Mouse (Mus musculus): ENCODE data around the gene Ccna2. TPM values are rescaled to one million over a fixed set of nuclear protein-coding genes. Genes with fewer than 3 reads are reported as not detected.

The Ccna2 gene
- polyA plus RNA-seq, 1 experiment from 2014 or later: 179 TPM

- Histone ChIP-seq H3K4me2 (replicated peaks) (no peak overlapping the region), H3K9ac (no peak overlapping the region), H3K9me3 (no peaks in the 10 kb centered on the region), H3K27ac (no peak overlapping the region), H3K4me3 (replicated peaks) (no peak overlapping the region), H3K27me3 (replicated peaks) (no peaks in the 10 kb centered on the region), H3K36me3 (peaks cover 33% of the 10 kb centered on the region), H3K4me1 (replicated peaks) (no peaks in the 10 kb centered on the region)
- peak; percentile 44 for ATAC-seq
- 93% methylated on average over 1 of the region's 1 CpGs for WGBS
These were observed 14.3 kb downstream of the Ccna2 start for GRCm38 (mm10) chr3:36557601-36558000.

- H3K27me3 ChIP-seq (replicated peaks): no peaks in the 10 kb centered on the region
- H3K27ac ChIP-seq: 0 out of 2 replicates have a peak within 1 kb of the TSS, but pooled peaks have one; percentile 0
- H3K4me1 ChIP-seq (replicated peaks): peaks cover 5% of the 10 kb centered on the region; the same call in 1 of the 2 replicates
- no peaks in the 10 kb centered on the region for H3K9me3 ChIP-seq
- H3K36me3 ChIP-seq: peaks cover 16% of the 10 kb centered on the region
- WGBS: under 1% methylated on average over 39 of the region's 39 CpGs
- H3K9ac ChIP-seq: peak within 1 kb of the TSS; percentile 70
- peak within 1 kb of the TSS; percentile 78 for H3K4me3 ChIP-seq (replicated peaks)
- ATAC-seq: peak; percentile 97
- H3K4me2 ChIP-seq (replicated peaks): peak within 1 kb of the TSS; percentile 63
These were observed 19.4 kb downstream of the Ccna2 start, which contains the start of gene Exosc9 for GRCm38 (mm10) chr3:36552406-36553047. Gene Exosc9, plus strand, starts transcription at chr3:36552606.

- peak; percentile 70 for ATAC-seq
- peak overlapping the region; percentile 63 for H3K4me2 ChIP-seq (replicated peaks)
- 18% methylated on average over 12 of the region's 12 CpGs for WGBS
- H3K27me3 ChIP-seq (replicated peaks): no peaks in the 10 kb centered on the region
- peaks cover 13% of the 10 kb centered on the region for H3K36me3 ChIP-seq
- 0 out of 2 replicates have a peak overlapping the region, but pooled peaks have one; percentile 0 for H3K27ac ChIP-seq
- no peaks in the 10 kb centered on the region for H3K9me3 ChIP-seq
- peak overlapping the region; percentile 78 for H3K4me3 ChIP-seq (replicated peaks)
- H3K9ac ChIP-seq: peak overlapping the region; percentile 70; the same call in 1 of the 2 replicates
- peaks cover 5% of the 10 kb centered on the region; the same call in 1 of the 2 replicates for H3K4me1 ChIP-seq (replicated peaks)
These were observed 20.0 kb downstream of the Ccna2 start for GRCm38 (mm10) chr3:36551851-36552384.

- no peak overlapping the region for H3K9ac ChIP-seq
- H3K36me3 ChIP-seq: peaks cover 11% of the 10 kb centered on the region
- 43% methylated on average over 9 of the region's 9 CpGs for WGBS
- ATAC-seq: 0 out of 2 replicates have a peak, but pooled peaks have one; percentile 16
- no peak overlapping the region for H3K4me3 ChIP-seq (replicated peaks)
- H3K4me2 ChIP-seq (replicated peaks): peak overlapping the region; percentile 63
- H3K9me3 ChIP-seq: no peaks in the 10 kb centered on the region
- H3K4me1 ChIP-seq (replicated peaks): peaks cover 5% of the 10 kb centered on the region; the same call in 1 of the 2 replicates
- H3K27me3 ChIP-seq (replicated peaks): no peaks in the 10 kb centered on the region
- H3K27ac ChIP-seq: no peak overlapping the region
These were observed 20.6 kb downstream of the Ccna2 start for GRCm38 (mm10) chr3:36551343-36551742.

- H3K27me3 ChIP-seq (replicated peaks): no peaks in the 10 kb centered on the region
- H3K36me3 ChIP-seq: no peaks in the 10 kb centered on the region
- ATAC-seq: no peak
- WGBS: 72% methylated on average over 3 of the region's 3 CpGs
- H3K4me1 ChIP-seq (replicated peaks): no peaks in the 10 kb centered on the region
- no peaks in the 10 kb centered on the region for H3K9me3 ChIP-seq
- no peak overlapping the region for H3K9ac ChIP-seq
- H3K4me3 ChIP-seq (replicated peaks): no peak overlapping the region
- no peak overlapping the region for H3K4me2 ChIP-seq (replicated peaks)
- H3K27ac ChIP-seq: no peak overlapping the region
These were observed 27.0 kb downstream of the Ccna2 start for GRCm38 (mm10) chr3:36544961-36545360.

GRCm38 (mm10) chr3:36541399-36541798 is 30.6 kb downstream of the Ccna2 start:
- Histone ChIP-seq H3K9me3 (no peaks in the 10 kb centered on the region), H3K27ac (no peak overlapping the region), H3K9ac (no peak overlapping the region), H3K27me3 (replicated peaks) (no peaks in the 10 kb centered on the region), H3K36me3 (no peaks in the 10 kb centered on the region), H3K4me3 (replicated peaks) (no peak overlapping the region), H3K4me1 (replicated peaks) (no peaks in the 10 kb centered on the region), H3K4me2 (replicated peaks) (no peak overlapping the region)
- 87% methylated on average over 2 of the region's 2 CpGs for WGBS
- no peak for ATAC-seq

- no peak for ATAC-seq
- no peaks in the 10 kb centered on the region for H3K27me3 ChIP-seq (replicated peaks)
- H3K9ac ChIP-seq: no peak overlapping the region
- no peak overlapping the region for H3K4me3 ChIP-seq (replicated peaks)
- H3K36me3 ChIP-seq: no peaks in the 10 kb centered on the region
- no peak overlapping the region for H3K27ac ChIP-seq
- H3K4me2 ChIP-seq (replicated peaks): no peak overlapping the region
- WGBS: 69% methylated on average over 2 of the region's 2 CpGs
- H3K9me3 ChIP-seq: no peaks in the 10 kb centered on the region
- H3K4me1 ChIP-seq (replicated peaks): no peaks in the 10 kb centered on the region
These were observed 31.2 kb downstream of the Ccna2 start for GRCm38 (mm10) chr3:36540756-36541155.

GRCm38 (mm10) chr3:36537701-36538470 is 34.1 kb downstream of the Ccna2 start:
- no peak for ATAC-seq
- Histone ChIP-seq H3K27ac (no peak overlapping the region), H3K4me2 (replicated peaks) (no peak overlapping the region), H3K9ac (no peak overlapping the region), H3K4me1 (replicated peaks) (peaks cover 3% of the 10 kb centered on the region; the same call in 1 of the 2 replicates), H3K4me3 (replicated peaks) (no peak overlapping the region), H3K36me3 (no peaks in the 10 kb centered on the region), H3K9me3 (no peaks in the 10 kb centered on the region), H3K27me3 (replicated peaks) (no peaks in the 10 kb centered on the region)
- 81% methylated on average over 4 of the region's 4 CpGs for WGBS

GRCm38 (mm10) chr3:36536041-36536440 is 35.9 kb downstream of the Ccna2 start:
- 91% methylated on average over 12 of the region's 12 CpGs for WGBS
- peaks cover 9% of the 10 kb centered on the region; the same call in 1 of the 2 replicates for H3K4me1 ChIP-seq (replicated peaks)
- no peak for ATAC-seq
- no peak overlapping the region for H3K4me3 ChIP-seq (replicated peaks)
- no peak overlapping the region for H3K4me2 ChIP-seq (replicated peaks)
- H3K27ac ChIP-seq: no peak overlapping the region
- H3K36me3 ChIP-seq: no peaks in the 10 kb centered on the region
- H3K9ac ChIP-seq: no peak overlapping the region
- no peaks in the 10 kb centered on the region for H3K27me3 ChIP-seq (replicated peaks)
- no peaks in the 10 kb centered on the region for H3K9me3 ChIP-seq

GRCm38 (mm10) chr3:36533201-36533672 is 38.7 kb downstream of the Ccna2 start:
- Histone ChIP-seq H3K4me3 (replicated peaks) (no peak overlapping the region), H3K4me1 (replicated peaks) (peaks cover 9% of the 10 kb centered on the region; the same call in 1 of the 2 replicates), H3K36me3 (no peaks in the 10 kb centered on the region), H3K27ac (peak overlapping the region; percentile 53), H3K27me3 (replicated peaks) (no peaks in the 10 kb centered on the region), H3K9me3 (no peaks in the 10 kb centered on the region), H3K9ac (no peak overlapping the region), H3K4me2 (replicated peaks) (peak overlapping the region; percentile 75)
- 2% methylated on average over 1 of the region's 1 CpGs for WGBS
- peak; percentile 90 for ATAC-seq

- 29% methylated on average over 7 of the region's 7 CpGs for WGBS
- ATAC-seq: peak; percentile 44
- peak overlapping the region; percentile 53 for H3K27ac ChIP-seq
- H3K9ac ChIP-seq: no peak overlapping the region
- H3K4me1 ChIP-seq (replicated peaks): peaks cover 9% of the 10 kb centered on the region; the same call in 1 of the 2 replicates
- H3K4me3 ChIP-seq (replicated peaks): no peak overlapping the region
- H3K27me3 ChIP-seq (replicated peaks): no peaks in the 10 kb centered on the region
- H3K9me3 ChIP-seq: no peaks in the 10 kb centered on the region
- H3K36me3 ChIP-seq: no peaks in the 10 kb centered on the region
- peak overlapping the region; percentile 75 for H3K4me2 ChIP-seq (replicated peaks)
These were observed 39.2 kb downstream of the Ccna2 start for GRCm38 (mm10) chr3:36532738-36533137.

GRCm38 (mm10) chr3:36531979-36532542 is 39.9 kb downstream of the Ccna2 start:
- H3K27ac ChIP-seq: no peak overlapping the region
- H3K4me1 ChIP-seq (replicated peaks): peaks cover 9% of the 10 kb centered on the region; the same call in 1 of the 2 replicates
- no peaks in the 10 kb centered on the region for H3K9me3 ChIP-seq
- H3K27me3 ChIP-seq (replicated peaks): no peaks in the 10 kb centered on the region
- peak overlapping the region; percentile 75 for H3K4me2 ChIP-seq (replicated peaks)
- peak overlapping the region; percentile 35 for H3K4me3 ChIP-seq (replicated peaks)
- no peaks in the 10 kb centered on the region for H3K36me3 ChIP-seq
- no peak overlapping the region; the same call in 1 of the 2 replicates for H3K9ac ChIP-seq
- 3% methylated on average over 18 of the region's 18 CpGs for WGBS
- ATAC-seq: peak; percentile 39

Measured in intestine, embryonic 15.5 days (tissue).